Mouse (Mus musculus) liver, embryonic 14 days (tissue): ENCODE measurements around the gene Ppbp. TPM values are rescaled to one million over a fixed set of nuclear protein-coding genes. Genes with fewer than 3 reads are reported as not detected.

ENCODE experiments used
- polyA plus RNA-seq: library from polyadenylated mRNA; depleted of rRNA; stranded (reverse); fragments of >200 nt; gene quantifications from 2 replicates; pipeline ENCODE4 v1.2.3, GENCODE M21; 2012; rRNA removed

The Ppbp gene
- 115 and 139 TPM in 2 replicates for polyA plus RNA-seq

GRCm38 (mm10) chr5:90768218-90768617 is at the start of gene Ppbp:
Ppbp (plus strand) TSS chr5:90768518.

GRCm38 (mm10) chr5:90759077-90760065 is 8.9 kb upstream of the Ppbp start, which contains the start of gene Cxcl5:
Cxcl5 (plus strand) TSS chr5:90759360.

GRCm38 (mm10) chr5:90771880-90772653 is 3.7 kb downstream of the Ppbp start, which contains the start of gene Pf4:
Pf4 (plus strand) TSS chr5:90772435.

GRCm38 (mm10) chr5:90785659-90786588 is 17.6 kb downstream of the Ppbp start, which contains the start of gene Cxcl3:
Cxcl3 (plus strand) TSS chr5:90786103.

GRCm38 (mm10) chr5:90794195-90794625 is 25.9 kb downstream of the Ppbp start, which contains the start of gene Cxcl15:
Cxcl15 (plus strand) TSS chr5:90794534.

Other genes with a start within 250 kb of the Ppbp start
- 12.4 and 12.6 TPM in 2 replicates for gene Afm, start 249.6 kb upstream of the Ppbp start, polyA plus RNA-seq
- gene 5830473C10Rik, start 207.4 kb upstream of the Ppbp start, polyA plus RNA-seq: 0.59 and 0.81 TPM in 2 replicates
- 2.4 and 3.2 TPM in 2 replicates for gene Rassf6, start 127.9 kb upstream of the Ppbp start, polyA plus RNA-seq
- 0.31 and 0.52 TPM in 2 replicates for gene Cxcl5, start 9.2 kb upstream of the Ppbp start, polyA plus RNA-seq
- 258 and 293 TPM in 2 replicates for gene Pf4, start 3.9 kb downstream of the Ppbp start, polyA plus RNA-seq
- 0.05 TPM in 1 of 2 replicates, not detected in the other for gene Cxcl3, start 17.6 kb downstream of the Ppbp start, polyA plus RNA-seq
- 0.01 TPM in 1 of 2 replicates, not detected in the other for gene Cxcl15, start 26.0 kb downstream of the Ppbp start, polyA plus RNA-seq
- 2.8 and 5.6 TPM in 2 replicates for gene Cxcl1, start 122.7 kb downstream of the Ppbp start, polyA plus RNA-seq
- gene Cxcl2, start 135.4 kb downstream of the Ppbp start, polyA plus RNA-seq: 0.08 and 0.15 TPM in 2 replicates
- gene Mthfd2l, start 162.6 kb downstream of the Ppbp start, polyA plus RNA-seq: 5.2 and 5.3 TPM in 2 replicates